Mouse (Mus musculus): ENCODE data around the gene Hba-a1. TPM values are rescaled to one million over a fixed set of nuclear protein-coding genes. Genes with fewer than 3 reads are reported as not detected.
A peak's percentile ranks its signal among the peaks of the same experiment; 100 is the strongest.

Hba-a1 gene
- polyA plus RNA-seq, 1 experiment from 2014 or later, result 3,181 TPM

GRCm38 (mm10) chr11:32321196-32321565 is 37.9 kb downstream of the Hba-a1 start:
- Histone ChIP-seq H3K27ac (no peak overlapping the region), H3K4me3 (no peak overlapping the region), H3K9me3 (no peaks in the 10 kb centered on the region), H3K4me2 (replicated peaks) (no peak overlapping the region), H3K9ac (no peak overlapping the region), H3K36me3 (no peaks in the 10 kb centered on the region), H3K27me3 (no peaks in the 10 kb centered on the region), H3K4me1 (no peaks in the 10 kb centered on the region)
- no peak for ATAC-seq (ENCODE audit: insufficient number of reproducible peaks, insufficient read depth, low FRiP score, low TSS enrichment)
- WGBS, result 41% methylated on average over 8 of the region's 8 CpGs

GRCm38 (mm10) chr11:32324609-32325008 is 41.3 kb downstream of the Hba-a1 start:
- H3K27me3 ChIP-seq, result no peaks in the 10 kb centered on the region
- no peak overlapping the region for H3K27ac ChIP-seq
- H3K9ac ChIP-seq, result no peak overlapping the region
- H3K4me3 ChIP-seq, result no peak overlapping the region
- no peaks in the 10 kb centered on the region for H3K9me3 ChIP-seq
- peak overlapping the region; percentile 39 for H3K4me2 ChIP-seq (replicated peaks)
- no peaks in the 10 kb centered on the region for H3K4me1 ChIP-seq
- WGBS, result 10% methylated on average over 15 of the region's 15 CpGs
- peak; percentile 62 for ATAC-seq (ENCODE audit: insufficient number of reproducible peaks, insufficient read depth, low FRiP score, low TSS enrichment)
- H3K36me3 ChIP-seq, result no peaks in the 10 kb centered on the region

GRCm38 (mm10) chr11:32331075-32331474 is 47.8 kb downstream of the Hba-a1 start:
- WGBS, result 46% methylated on average over 6 of the region's 6 CpGs
- Histone ChIP-seq H3K9ac (no peak overlapping the region), H3K4me3 (no peak overlapping the region), H3K9me3 (no peaks in the 10 kb centered on the region), H3K4me2 (replicated peaks) (no peak overlapping the region), H3K4me1 (peaks cover 9% of the 10 kb centered on the region; the same call in 1 of the 2 replicates), H3K36me3 (no peaks in the 10 kb centered on the region), H3K27me3 (no peaks in the 10 kb centered on the region), H3K27ac (no peak overlapping the region)
- no peak for ATAC-seq (ENCODE audit: insufficient number of reproducible peaks, insufficient read depth, low FRiP score, low TSS enrichment)

- no peak for ATAC-seq (ENCODE audit: insufficient number of reproducible peaks, insufficient read depth, low FRiP score, low TSS enrichment)
- Histone ChIP-seq H3K9me3 (peaks cover 4% of the 10 kb centered on the region; the same call in 1 of the 2 replicates), H3K27me3 (no peaks in the 10 kb centered on the region), H3K27ac (no peak overlapping the region), H3K4me2 (replicated peaks) (no peak overlapping the region), H3K4me3 (no peak overlapping the region), H3K9ac (no peak overlapping the region), H3K36me3 (no peaks in the 10 kb centered on the region), H3K4me1 (peaks cover 9% of the 10 kb centered on the region; the same call in 1 of the 2 replicates)
- WGBS, result 58% methylated on average over 5 of the region's 5 CpGs
These were observed 48.5 kb downstream of the Hba-a1 start for GRCm38 (mm10) chr11:32331861-32332260.

GRCm38 (mm10) chr11:32333235-32333634 is 49.9 kb downstream of the Hba-a1 start:
- no peak overlapping the region for H3K4me2 ChIP-seq (replicated peaks)
- peaks cover 9% of the 10 kb centered on the region; the same call in 1 of the 2 replicates for H3K4me1 ChIP-seq
- no peaks in the 10 kb centered on the region for H3K27me3 ChIP-seq
- 90% methylated on average over 2 of the region's 2 CpGs for whole genome bisulfite sequencing
- no peak for ATAC-seq (ENCODE audit: insufficient number of reproducible peaks, insufficient read depth, low FRiP score, low TSS enrichment)
- H3K27ac ChIP-seq, result no peak overlapping the region
- no peak overlapping the region for H3K4me3 ChIP-seq
- H3K36me3 ChIP-seq, result no peaks in the 10 kb centered on the region
- H3K9ac ChIP-seq, result no peak overlapping the region
- peaks cover 4% of the 10 kb centered on the region; the same call in 1 of the 2 replicates for H3K9me3 ChIP-seq

Other genes starting within 250 kb of the Hba-a1 start
- gene Il9r, start 83.2 kb upstream of the Hba-a1 start, polyA plus RNA-seq (2016; fragmentation: Nextera tagmentation; extraction: Ambion mirVana), result not detected in 2 replicates
- 69.3 and 71.1 TPM in 2 replicates for gene Snrnp25, start 78.1 kb upstream of the Hba-a1 start, polyA plus RNA-seq (2016; fragmentation: Nextera tagmentation; extraction: Ambion mirVana)
- 46.5 and 49.8 TPM in 2 replicates for gene Rhbdf1, start 61.2 kb upstream of the Hba-a1 start, polyA plus RNA-seq (2016; fragmentation: Nextera tagmentation; extraction: Ambion mirVana)
- 36.0 and 36.5 TPM in 2 replicates for gene Mpg, start 57.0 kb upstream of the Hba-a1 start, polyA plus RNA-seq (2016; fragmentation: Nextera tagmentation; extraction: Ambion mirVana)
- gene Nprl3, start 15.8 kb upstream of the Hba-a1 start, polyA plus RNA-seq (2016; fragmentation: Nextera tagmentation; extraction: Ambion mirVana), result 47.9 and 48.2 TPM in 2 replicates
- gene Hba-x, start 7.1 kb upstream of the Hba-a1 start, polyA plus RNA-seq (2016; fragmentation: Nextera tagmentation; extraction: Ambion mirVana), result 1,599 and 1,804 TPM in 2 replicates
- 2.5 and 4.6 TPM in 2 replicates for gene Hbq1b, start 3.5 kb downstream of the Hba-a1 start, polyA plus RNA-seq (2016; fragmentation: Nextera tagmentation; extraction: Ambion mirVana)
- 6,828 and 7,450 TPM in 2 replicates for gene Hba-a2, start 13.0 kb downstream of the Hba-a1 start, polyA plus RNA-seq (2016; fragmentation: Nextera tagmentation; extraction: Ambion mirVana)
- 0.53 TPM in 1 of 2 replicates, not detected in the other for gene Hbq1a, start 16.6 kb downstream of the Hba-a1 start, polyA plus RNA-seq (2016; fragmentation: Nextera tagmentation; extraction: Ambion mirVana)
- gene Sh3pxd2b, start 64.3 kb downstream of the Hba-a1 start, polyA plus RNA-seq (2016; fragmentation: Nextera tagmentation; extraction: Ambion mirVana), result 28.8 and 30.6 TPM in 2 replicates
- gene Ubtd2, start 171.9 kb downstream of the Hba-a1 start, polyA plus RNA-seq (2016; fragmentation: Nextera tagmentation; extraction: Ambion mirVana), result 93.7 and 96.7 TPM in 2 replicates
- 0.32 and 0.36 TPM in 2 replicates for gene Efcab9, start 248.6 kb downstream of the Hba-a1 start, polyA plus RNA-seq (2016; fragmentation: Nextera tagmentation; extraction: Ambion mirVana)
- gene Stk10, start 249.8 kb downstream of the Hba-a1 start, polyA plus RNA-seq (2016; fragmentation: Nextera tagmentation; extraction: Ambion mirVana), result 3.1 and 3.2 TPM in 2 replicates